Mouse (Mus musculus): ENCODE results near the gene Retreg2. TPM values are rescaled to one million over a fixed set of nuclear protein-coding genes. Genes with fewer than 3 reads are reported as not detected.

Retreg2 gene
- polyA plus RNA-seq, 1 experiment from 2014 or later = 30.4 TPM

- Histone ChIP-seq H3K36me3 (ENCODE audit: control insufficient read depth, insufficient read depth, low read length) (peaks cover 14% of the 10 kb centered on the region; the same call in 1 of the 2 replicates), H3K27me3 (ENCODE audit: control insufficient read depth, insufficient read depth, low read length) (no peaks in the 10 kb centered on the region), H3K9ac (ENCODE audit: low read length) (peak within 1 kb of the TSS; percentile 69), H3K9me3 (ENCODE audit: control insufficient read depth, low read length) (no peaks in the 10 kb centered on the region), H3K4me1 (replicated peaks; ENCODE audit: control insufficient read depth, insufficient read depth) (peaks cover 7% of the 10 kb centered on the region; the same call in 1 of the 2 replicates), H3K4me2 (replicated peaks; ENCODE audit: low read depth) (peak within 1 kb of the TSS; percentile 92), H3K4me3 (ENCODE audit: low read depth, low read length) (peak within 1 kb of the TSS; percentile 62), H3K27ac (replicated peaks) (peak within 1 kb of the TSS; percentile 81)
- ATAC-seq (ENCODE audit: low FRiP score, low TSS enrichment) = peak; percentile 89
- under 1% methylated on average over 31 of the region's 31 CpGs for WGBS
- DNase-seq (ENCODE audit: low spot score) = peak; percentile 92
- TF ChIP-seq EP300 (optimal IDR thresholded peaks at IDR 0.05) = no peak
- TF ChIP-seq CTCF (IDR thresholded peaks at IDR 0.05; ENCODE audit: low read depth) = no peak
Observed at GRCm38 (mm10) chr1:75180105-75180590, 37.6 kb downstream of the Retreg2 start, which contains the start of gene Abcb6. Abcb6 (minus strand) TSS chr1:75180392.

- Histone ChIP-seq H3K27me3 (ENCODE audit: control insufficient read depth, insufficient read depth, low read length) (no peaks in the 10 kb centered on the region), H3K4me2 (replicated peaks; ENCODE audit: low read depth) (peak overlapping the region; percentile 92), H3K4me1 (replicated peaks; ENCODE audit: control insufficient read depth, insufficient read depth) (peaks cover 7% of the 10 kb centered on the region; the same call in 1 of the 2 replicates), H3K4me3 (ENCODE audit: low read depth, low read length) (peak overlapping the region; percentile 62), H3K27ac (replicated peaks) (peak overlapping the region; percentile 30; the same call in 1 of the 2 replicates), H3K9ac (ENCODE audit: low read length) (no peak overlapping the region; the same call in 1 of the 2 replicates), H3K9me3 (ENCODE audit: control insufficient read depth, low read length) (no peaks in the 10 kb centered on the region), H3K36me3 (ENCODE audit: control insufficient read depth, insufficient read depth, low read length) (peaks cover 20% of the 10 kb centered on the region)
- ATAC-seq (ENCODE audit: low FRiP score, low TSS enrichment) (no peak), DNase-seq (ENCODE audit: low spot score) (no peak)
- WGBS = 32% methylated on average over 7 of the region's 7 CpGs
- TF ChIP-seq EP300 (optimal IDR thresholded peaks at IDR 0.05) (no peak), CTCF (IDR thresholded peaks at IDR 0.05; ENCODE audit: low read depth) (no peak)
Observed at GRCm38 (mm10) chr1:75180741-75181140, 38.2 kb downstream of the Retreg2 start.

GRCm38 (mm10) chr1:75181377-75181870 lies 38.8 kb downstream of the Retreg2 start:
- DNase-seq (ENCODE audit: low spot score) (no peak), ATAC-seq (ENCODE audit: low FRiP score, low TSS enrichment) (no peak)
- H3K4me2 ChIP-seq (replicated peaks; ENCODE audit: low read depth) = no peak overlapping the region
- H3K4me1 ChIP-seq (replicated peaks; ENCODE audit: control insufficient read depth, insufficient read depth) = peaks cover 7% of the 10 kb centered on the region; the same call in 1 of the 2 replicates
- no peaks in the 10 kb centered on the region for H3K27me3 ChIP-seq (ENCODE audit: control insufficient read depth, insufficient read depth, low read length)
- TF ChIP-seq EP300 (optimal IDR thresholded peaks at IDR 0.05) (no peak), CTCF (IDR thresholded peaks at IDR 0.05; ENCODE audit: low read depth) (no peak)
- H3K4me3 ChIP-seq (ENCODE audit: low read depth, low read length) = no peak overlapping the region
- no peak overlapping the region for H3K9ac ChIP-seq (ENCODE audit: low read length)
- no peak overlapping the region for H3K27ac ChIP-seq (replicated peaks)
- 84% methylated on average over 4 of the region's 4 CpGs for WGBS
- H3K9me3 ChIP-seq (ENCODE audit: control insufficient read depth, low read length) = no peaks in the 10 kb centered on the region
- peaks cover 24% of the 10 kb centered on the region for H3K36me3 ChIP-seq (ENCODE audit: control insufficient read depth, insufficient read depth, low read length)

- peaks cover 21% of the 10 kb centered on the region for H3K36me3 ChIP-seq (ENCODE audit: control insufficient read depth, insufficient read depth, low read length)
- no peak for DNase-seq (ENCODE audit: low spot score)
- H3K9ac ChIP-seq (ENCODE audit: low read length) = no peak overlapping the region
- H3K27me3 ChIP-seq (ENCODE audit: control insufficient read depth, insufficient read depth, low read length) = no peaks in the 10 kb centered on the region
- 72% methylated on average over 4 of the region's 4 CpGs for whole genome bisulfite sequencing
- TF ChIP-seq CTCF (IDR thresholded peaks at IDR 0.05; ENCODE audit: low read depth) = peak; percentile 47
- no peak for TF ChIP-seq EP300 (optimal IDR thresholded peaks at IDR 0.05)
- ATAC-seq (ENCODE audit: low FRiP score, low TSS enrichment) = no peak
- no peak overlapping the region for H3K4me3 ChIP-seq (ENCODE audit: low read depth, low read length)
- H3K4me2 ChIP-seq (replicated peaks; ENCODE audit: low read depth) = no peak overlapping the region
- H3K27ac ChIP-seq (replicated peaks) = no peak overlapping the region
- peaks cover 7% of the 10 kb centered on the region; the same call in 1 of the 2 replicates for H3K4me1 ChIP-seq (replicated peaks; ENCODE audit: control insufficient read depth, insufficient read depth)
- H3K9me3 ChIP-seq (ENCODE audit: control insufficient read depth, low read length) = no peaks in the 10 kb centered on the region
Observed at GRCm38 (mm10) chr1:75182160-75182559, 39.6 kb downstream of the Retreg2 start.

- ATAC-seq (ENCODE audit: low FRiP score, low TSS enrichment) = no peak
- no peak for DNase-seq (ENCODE audit: low spot score)
- Histone ChIP-seq H3K27ac (replicated peaks) (no peak overlapping the region), H3K4me2 (replicated peaks; ENCODE audit: low read depth) (no peak overlapping the region), H3K36me3 (ENCODE audit: control insufficient read depth, insufficient read depth, low read length) (peaks cover 28% of the 10 kb centered on the region), H3K27me3 (ENCODE audit: control insufficient read depth, insufficient read depth, low read length) (no peaks in the 10 kb centered on the region), H3K4me3 (ENCODE audit: low read depth, low read length) (no peak overlapping the region), H3K4me1 (replicated peaks; ENCODE audit: control insufficient read depth, insufficient read depth) (0 out of 2 replicates have a peak, but pooled peaks cover 2% of the 10 kb centered on the region), H3K9ac (ENCODE audit: low read length) (no peak overlapping the region), H3K9me3 (ENCODE audit: control insufficient read depth, low read length) (no peaks in the 10 kb centered on the region)
- TF ChIP-seq EP300 (optimal IDR thresholded peaks at IDR 0.05) = no peak
- no peak for TF ChIP-seq CTCF (IDR thresholded peaks at IDR 0.05; ENCODE audit: low read depth)
- 91% methylated on average over 11 of the region's 11 CpGs for WGBS
Observed at GRCm38 (mm10) chr1:75185495-75185894, 42.9 kb downstream of the Retreg2 start.

- DNase-seq (ENCODE audit: low spot score) = no peak
Observed at GRCm38 (mm10) chr1:75187126-75187525, 44.5 kb downstream of the Retreg2 start.

More at GRCm38 (mm10) chr1:75187126-75187525, 44.5 kb downstream of the Retreg2 start:
- no peak overlapping the region for H3K9ac ChIP-seq (ENCODE audit: low read length)
- H3K4me1 ChIP-seq (replicated peaks; ENCODE audit: control insufficient read depth, insufficient read depth) = peaks cover 2% of the 10 kb centered on the region; the same call in 1 of the 2 replicates
- H3K27me3 ChIP-seq (ENCODE audit: control insufficient read depth, insufficient read depth, low read length) = no peaks in the 10 kb centered on the region
- no peak for ATAC-seq (ENCODE audit: low FRiP score, low TSS enrichment)
- H3K4me2 ChIP-seq (replicated peaks; ENCODE audit: low read depth) = no peak overlapping the region
- H3K4me3 ChIP-seq (ENCODE audit: low read depth, low read length) = no peak overlapping the region
- TF ChIP-seq CTCF (IDR thresholded peaks at IDR 0.05; ENCODE audit: low read depth) (no peak), EP300 (optimal IDR thresholded peaks at IDR 0.05) (no peak)
- no peak overlapping the region for H3K27ac ChIP-seq (replicated peaks)
- H3K9me3 ChIP-seq (ENCODE audit: control insufficient read depth, low read length) = no peaks in the 10 kb centered on the region
- H3K36me3 ChIP-seq (ENCODE audit: control insufficient read depth, insufficient read depth, low read length) = peaks cover 28% of the 10 kb centered on the region

Measured in stomach, postnatal 0 days (tissue).